Mouse (Mus musculus) liver, postnatal 0 days (tissue): Measurements from ENCODE around the gene Acsl6.

ENCODE experiments used
- CTCF ChIP-seq: sonication (generic); IDR thresholded peaks from 2 replicates; pipeline ENCODE4 v1.5.1; 2016; ENCODE audit warnings: antibody characterized with exemption, low read depth
- EP300 ChIP-seq: IDR thresholded peaks from 2 replicates; pipeline ENCODE4 v1.6.1; 2016; ENCODE audit warnings: antibody characterized with exemption, low read depth, mild to moderate bottlenecking

- no peak for TF ChIP-seq CTCF
- no peak for TF ChIP-seq EP300
Observed at GRCm38 (mm10) chr11:54303728-54304470, at the start of gene Acsl6.
